ENCODE assay signal across 11 mouse cellular contexts in genomic region chr11:68544554-68544953, GRCm38 (mm10). TPM values are rescaled to one million over a fixed set of nuclear protein-coding genes. Genes with fewer than 3 reads are reported as not detected.
DNase-seq lines count a peak whose midpoint lies in the region; ATAC-seq and TF ChIP-seq lines count a peak whose summit lies in the region.
"Had no signal": no experiment of that assay in that cellular context is flagged by ENCODE, and none has a peak within 500 bp of the region (broad histone marks: within the 10 kb centered on the region; RNA-seq: fewer than 3 reads in every experiment).

No protein-coding gene starts in this region.

- TF ChIP-seq POLR2A in thymus, adult 2 months (IDR thresholded peaks at IDR 0.05; ENCODE audit: control insufficient read depth, extremely low read depth, insufficient read depth, low read length, poor library complexity), result no peak

- WGBS in heart, embryonic 14.5 days, result 11% methylated on average over 8 of the region's 8 CpGs
- WGBS in thymus, adult 2 months, result 68% methylated on average over 8 of the region's 8 CpGs

- H3K4me2 ChIP-seq in heart, embryonic 14.5 days (ENCODE audit: low read length), result peak overlapping the region; percentile 21; the same call in 1 of the 2 replicates
- H3K4me2 ChIP-seq: liver, embryonic 13.5 days had no signal

- H3K4me1 ChIP-seq in heart, embryonic 14.5 days (ENCODE audit: control insufficient read depth in 2 of 2, insufficient read depth in 2 of 2, low read length in 2 of 2), result peaks cover 17 to 28% of the 10 kb centered on the region in 2 experiments
- H3K4me1 ChIP-seq in thymus, adult 2 months (replicated peaks; ENCODE audit: control insufficient read depth, insufficient read depth, low read length), result 0 out of 2 replicates have a peak, but pooled peaks cover 3% of the 10 kb centered on the region
- H3K4me1 ChIP-seq: liver, embryonic 13.5 days had no signal

- H3K9me3 ChIP-seq in heart, embryonic 14.5 days (ENCODE audit: control insufficient read depth, low read length), result no peaks in the 10 kb centered on the region
- H3K9me3 ChIP-seq: liver, embryonic 13.5 days had no signal

- H3K36me3 ChIP-seq in heart, embryonic 14.5 days (ENCODE audit: control insufficient read depth, insufficient read depth, low read length), result no peaks in the 10 kb centered on the region
- no peaks in the 10 kb centered on the region for H3K36me3 ChIP-seq in thymus, adult 2 months (ENCODE audit: control insufficient read depth, insufficient read depth, low read length)
- H3K36me3 ChIP-seq: liver, embryonic 13.5 days had no signal

- H3K9ac ChIP-seq in heart, embryonic 14.5 days (ENCODE audit: low read length), result peak overlapping the region; percentile 27; the same call in 1 of the 2 replicates
- H3K9ac ChIP-seq: liver, embryonic 13.5 days had no signal

- H3K4me3 ChIP-seq in heart, embryonic 14.5 days (ENCODE audit: control insufficient read depth in 1 of 2, insufficient read depth in 1 of 2, low read depth in 1 of 2, low read length in 2 of 2), result no peak overlapping the region
- no peak overlapping the region for H3K4me3 ChIP-seq in thymus, adult 2 months (ENCODE audit: control insufficient read depth, insufficient read depth, low read length)
- H3K4me3 ChIP-seq: erythroblast, embryonic 14.5 days; liver, embryonic 13.5 days had no signal

- peak; percentile 45 for DNase-seq in kidney, adult 18-20 months
- no peak for DNase-seq in kidney, adult 11 months
- peak; percentile 27 to 47 for DNase-seq in adrenal gland, postnatal 36 days
- peak; percentile 69 for DNase-seq in lung, postnatal 10 days
- no peak for DNase-seq in thymus, adult 2 months
- DNase-seq in right cerebral cortex, postnatal 10 days (ENCODE audit: low spot score in 2 of 2), result no peak
- DNase-seq: liver, embryonic 13.5 days; right cerebral cortex, postnatal 14 days had no signal

- TF ChIP-seq CTCF in thymus, adult 2 months (IDR thresholded peaks at IDR 0.05; ENCODE audit: borderline replicate concordance, control insufficient read depth, extremely low read depth, insufficient read depth, low read length, poor library complexity), result no peak

- peak overlapping the region; percentile 49 to 75; a peak in 2 of 4 replicates for H3K27ac ChIP-seq in heart, embryonic 14.5 days (replicated peaks in 1 of 2; ENCODE audit: control insufficient read depth in 1 of 2, insufficient read depth in 1 of 2, low read depth in 2 of 2, low read length in 2 of 2)
- no peak overlapping the region for H3K27ac ChIP-seq in thymus, adult 2 months (ENCODE audit: control insufficient read depth, insufficient read depth, low read length)
- H3K27ac ChIP-seq: liver, embryonic 13.5 days had no signal

- ATAC-seq in heart, embryonic 14.5 days (ENCODE audit: insufficient number of reproducible peaks, insufficient read depth, low FRiP score, low read depth), result no peak; the same call in 1 of the 2 replicates
- ATAC-seq in CD4-positive, CD25-positive, alpha-beta regulatory T cell, adult 4 months, result no peak

- H3K27me3 ChIP-seq in heart, embryonic 14.5 days (ENCODE audit: control insufficient read depth, insufficient read depth, low read length), result no peaks in the 10 kb centered on the region
- no peaks in the 10 kb centered on the region for H3K27me3 ChIP-seq in thymus, adult 2 months (ENCODE audit: control insufficient read depth, insufficient read depth, low read length)
- H3K27me3 ChIP-seq: liver, embryonic 13.5 days had no signal

RNA-seq across cellular contexts. Expression of gene Mfsd6l, which starts 11.4 kb away (rescaled TPM):
- total RNA-seq in adrenal gland, postnatal 36 days (2021), result not detected
- 0.12 TPM in 1 of 2 replicates, not detected in the other for polyA plus RNA-seq in heart, embryonic 14.5 days (2014; fragmentation: Nextera tagmentation; extraction: Ambion mirVana)
- not detected for polyA plus RNA-seq in CD4-positive, CD25-positive, alpha-beta regulatory T cell, adult 4 months (2017; shearing (Covaris generic))
- 0.24 and 0.65 TPM in 2 replicates for polyA plus RNA-seq in thymus, adult 2 months (2012; rRNA removed)
- polyA plus RNA-seq: erythroblast, embryonic 14.5 days; liver, embryonic 13.5 days had no signal

RNA-seq across cellular contexts. Expression of gene Pik3r6, which starts 41.7 kb away (rescaled TPM):
- 1 to 10 TPM; 2.3 to 3.7 TPM for total RNA-seq in adrenal gland, postnatal 36 days (2021)
- 2.8 and 6.2 TPM in 2 replicates for polyA plus RNA-seq in heart, embryonic 14.5 days (2014; fragmentation: Nextera tagmentation; extraction: Ambion mirVana)
- polyA plus RNA-seq in CD4-positive, CD25-positive, alpha-beta regulatory T cell, adult 4 months (2017; shearing (Covaris generic)), result not detected
- 2.5 and 3.7 TPM in 2 replicates for polyA plus RNA-seq in thymus, adult 2 months (2012; rRNA removed)

RNA-seq across cellular contexts. Expression of gene Ccdc42, which starts 42.3 kb away (rescaled TPM):
- not detected for total RNA-seq in adrenal gland, postnatal 36 days (2021)
- polyA plus RNA-seq in heart, embryonic 14.5 days (2014; fragmentation: Nextera tagmentation; extraction: Ambion mirVana), result 1.3 and 2.2 TPM in 2 replicates
- not detected for polyA plus RNA-seq in CD4-positive, CD25-positive, alpha-beta regulatory T cell, adult 4 months (2017; shearing (Covaris generic))
- not detected in 2 replicates for polyA plus RNA-seq in thymus, adult 2 months (2012; rRNA removed)
- polyA plus RNA-seq: erythroblast, embryonic 14.5 days had no signal

Comparison
In these comparisons a context has a peak if more than half of its experiments do, and no peak if none do; other contexts are left out.
1. DNase-seq: peak in kidney, adult 18-20 months (single experiment), adrenal gland, postnatal 36 days (2 of 2) and lung, postnatal 10 days (single experiment); none in kidney, adult 11 months (single experiment), thymus, adult 2 months (single experiment) and right cerebral cortex, postnatal 10 days (0 of 2).